8 mouse cellular contexts compared by ENCODE assay signal in genomic region chr13:46502390-46502891, GRCm38 (mm10). TPM values are rescaled to one million over a fixed set of nuclear protein-coding genes. Genes with fewer than 3 reads are reported as not detected.
DNase-seq lines count a peak whose midpoint lies in the region; ATAC-seq lines count a peak whose summit lies in the region.

No protein-coding gene starts in this region.

- peak overlapping the region; percentile 4; the same call in 1 of the 2 replicates for H3K27ac ChIP-seq in lung, embryonic 15.5 days
- peak overlapping the region; percentile 98 for H3K27ac ChIP-seq in heart, embryonic 12.5 days (ENCODE audit: poor library complexity, severe bottlenecking)
- H3K27ac ChIP-seq in neural tube, embryonic 11.5 days (ENCODE audit: low read depth, low read length) = no peak overlapping the region

- H3K36me3 ChIP-seq in lung, embryonic 15.5 days = no peaks in the 10 kb centered on the region
- peaks cover 12% of the 10 kb centered on the region; the same call in 1 of the 2 replicates for H3K36me3 ChIP-seq in heart, embryonic 12.5 days
- no peaks in the 10 kb centered on the region for H3K36me3 ChIP-seq in neural tube, embryonic 11.5 days (ENCODE audit: control insufficient read depth, insufficient read depth, low read length)

- peak overlapping the region; percentile 54 for H3K9ac ChIP-seq in lung, embryonic 15.5 days
- peak overlapping the region; percentile 87 for H3K9ac ChIP-seq in heart, embryonic 12.5 days
- peak overlapping the region; percentile 56 for H3K9ac ChIP-seq in neural tube, embryonic 11.5 days (ENCODE audit: low read length)

- H3K27me3 ChIP-seq in lung, embryonic 15.5 days = no peaks in the 10 kb centered on the region
- H3K27me3 ChIP-seq in heart, embryonic 12.5 days (replicated peaks) = no peaks in the 10 kb centered on the region
- no peaks in the 10 kb centered on the region for H3K27me3 ChIP-seq in neural tube, embryonic 11.5 days (ENCODE audit: control insufficient read depth, insufficient read depth, low read length)

- peak overlapping the region; percentile 87 for H3K4me2 ChIP-seq in lung, embryonic 15.5 days
- H3K4me2 ChIP-seq in heart, embryonic 12.5 days = peak overlapping the region; percentile 80
- peak overlapping the region; percentile 78 for H3K4me2 ChIP-seq in neural tube, embryonic 11.5 days (ENCODE audit: low read depth)

- H3K4me3 ChIP-seq in lung, embryonic 15.5 days = peak overlapping the region; percentile 52
- peak overlapping the region; percentile 69 for H3K4me3 ChIP-seq in heart, embryonic 12.5 days
- H3K4me3 ChIP-seq in neural tube, embryonic 11.5 days (ENCODE audit: low read depth, low read length) = peak overlapping the region; percentile 53

- 5% methylated on average over 20 of the region's 20 CpGs for WGBS in lung, embryonic 15.5 days
- WGBS in heart, embryonic 12.5 days = 3% methylated on average over 20 of the region's 20 CpGs
- 11% methylated on average over 20 of the region's 20 CpGs for WGBS in neural tube, embryonic 11.5 days

- ATAC-seq in lung, embryonic 15.5 days (ENCODE audit: borderline replicate concordance, extremely low read depth, low FRiP score, low TSS enrichment) = peak; percentile 76; the same call in 1 of the 2 replicates
- peak; percentile 69 for ATAC-seq in heart, embryonic 12.5 days (ENCODE audit: insufficient number of reproducible peaks, low FRiP score)
- ATAC-seq in neural tube, embryonic 11.5 days (ENCODE audit: insufficient read depth, low FRiP score, low TSS enrichment) = 0 out of 2 replicates have a peak, but pooled peaks have one; percentile 45

- DNase-seq in lung, postnatal 25 days (ENCODE audit: low spot score) = no peak
- DNase-seq in adrenal gland, adult 8-10 months = peak; percentile 7
- peak; percentile 54 for DNase-seq in embryo, embryonic 9.5 days (ENCODE audit: extremely low spot score)
- DNase-seq in left cerebral cortex, postnatal 36 days (ENCODE audit: low spot score in 2 of 2) = peak; percentile 50 to 51
- DNase-seq in neural tube, embryonic 11.5 days (ENCODE audit: low spot score) = peak; percentile 41
- no peak for DNase-seq in c-Kit-positive CD71-positive TER-119-positive erythroid progenitor cells, embryonic 14.5 days (ENCODE audit: low spot score)

- H3K9me3 ChIP-seq in lung, embryonic 15.5 days = no peaks in the 10 kb centered on the region
- H3K9me3 ChIP-seq in heart, embryonic 12.5 days (replicated peaks) = no peaks in the 10 kb centered on the region
- no peaks in the 10 kb centered on the region for H3K9me3 ChIP-seq in neural tube, embryonic 11.5 days (ENCODE audit: control insufficient read depth, low read length)

- intact Hi-C loops in left cerebral cortex, postnatal 36 days (cut with DNase I) = loop anchor here (1.0 to 10.0 kb wide), 2 partner anchors 84 to 132 kb away; partner anchors contain the start of gene Rbm24

- H3K4me1 ChIP-seq in lung, embryonic 15.5 days = no peaks in the 10 kb centered on the region
- peaks cover 18% of the 10 kb centered on the region for H3K4me1 ChIP-seq in heart, embryonic 12.5 days (replicated peaks)
- H3K4me1 ChIP-seq in neural tube, embryonic 11.5 days (ENCODE audit: control insufficient read depth, insufficient read depth, low read length) = no peaks in the 10 kb centered on the region

RNA-seq across cellular contexts. Expression of gene Cap2, which starts 0.8 kb away (rescaled TPM):
- 10.4 and 14.4 TPM in 2 replicates for polyA plus RNA-seq in lung, embryonic 15.5 days (2015; fragmentation: Nextera tagmentation; extraction: Ambion mirVana)
- total RNA-seq in adrenal gland, adult 8-10 months (2022) = 1 to 10 TPM; 3.9 to 6.2 (median 4.7) TPM
- 175 and 177 TPM in 2 replicates for polyA plus RNA-seq in heart, embryonic 12.5 days (2016; fragmentation: Nextera tagmentation; extraction: Ambion mirVana)
- 100 to 1,000 TPM; 240 to 264 TPM for total RNA-seq in left cerebral cortex, postnatal 36 days (2021)
- polyA plus RNA-seq in neural tube, embryonic 11.5 days (2014; fragmentation: Nextera tagmentation; extraction: Ambion mirVana) = 9.5 and 10.7 TPM in 2 replicates

Comparison
In these comparisons a context has a peak if more than half of its experiments do, and no peak if none do; other contexts are left out.
1. DNase-seq: peak in adrenal gland, adult 8-10 months (single experiment), embryo, embryonic 9.5 days (single experiment), left cerebral cortex, postnatal 36 days (2 of 2) and neural tube, embryonic 11.5 days (single experiment); none in lung, postnatal 25 days (single experiment) and c-Kit-positive CD71-positive TER-119-positive erythroid progenitor cells, embryonic 14.5 days (single experiment).
2. RNA of gene Cap2, which starts 0.8 kb away (polyA plus RNA-seq): 175 to 177 TPM in heart, embryonic 12.5 days; 10.4 to 14.4 TPM in lung, embryonic 15.5 days and 9.5 to 10.7 TPM in neural tube, embryonic 11.5 days; every median in the first group is over 10 times any median in the second.
3. Peak in every context shown above with its lines, with median percentiles within 50 percentile points of each other: ATAC-seq, H3K4me2 ChIP-seq, H3K4me3 ChIP-seq and H3K9ac ChIP-seq.